Mouse (Mus musculus) CD4-positive, CD25-positive, alpha-beta regulatory T cell, adult 9 weeks (primary cell): ENCODE data around the gene Gm10944. TPM values are rescaled to one million over a fixed set of nuclear protein-coding genes. Genes with fewer than 3 reads are reported as not detected.

Source experiments
- polyA plus RNA-seq: library from polyadenylated mRNA; unstranded; fragments of 100-300 nt; shearing (Covaris generic); gene quantifications from one replicate; pipeline ENCODE4 v1.2.1, GENCODE M21; 2017

Gm10944 gene
- not detected for polyA plus RNA-seq

DNA sequence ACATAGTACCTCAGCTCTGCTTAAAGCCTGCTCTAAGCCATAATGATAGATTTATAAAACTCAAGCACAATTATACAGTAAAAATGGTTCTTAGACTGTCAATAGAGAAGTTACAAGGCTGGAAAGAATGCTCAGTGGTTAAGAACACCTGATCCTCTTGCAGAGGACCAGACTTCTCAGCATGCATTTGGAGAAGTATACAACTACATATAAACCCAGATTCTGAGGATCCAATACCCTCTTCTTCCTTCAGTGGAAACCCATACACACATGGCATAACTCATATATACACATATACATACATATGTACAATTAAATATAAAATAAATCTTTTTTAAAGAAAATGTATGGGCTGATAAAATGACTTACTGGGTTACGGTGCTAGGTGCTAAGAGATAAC, at the start of gene Gm10944:
Gene Gm10944 (plus strand): TSS at position 301 of the 400 bp plus-strand sequence.

Other genes with a start within 250 kb of the Gm10944 start
- gene Adgb, start 209.0 kb upstream of the Gm10944 start, polyA plus RNA-seq, result 0.10 TPM
- gene Rab32, start 123.1 kb upstream of the Gm10944 start, polyA plus RNA-seq, result 11.1 TPM